Mouse (Mus musculus) subcutaneous adipose tissue, adult 2 months (tissue): ENCODE measurements around the gene Plin1. TPM values are rescaled to one million over a fixed set of nuclear protein-coding genes. Genes with fewer than 3 reads are reported as not detected.

Experiments
- polyA plus RNA-seq: library from polyadenylated mRNA; depleted of rRNA; stranded (reverse); fragments of >200 nt; gene quantifications from 2 replicates; pipeline ENCODE4 v1.2.3, GENCODE M21; 2012; ENCODE audit warnings: low replicate concordance; rRNA removed

Gene Plin1
- 917 and 2,535 TPM in 2 replicates for polyA plus RNA-seq

GRCm38 (mm10) chr7:79732622-79733021 is at the start of gene Plin1:
TSS of gene Plin1 (minus strand) at chr7:79732903.

GRCm38 (mm10) chr7:79742659-79743536 is 10.2 kb upstream of the Plin1 start, which contains the start of the genes Pex11a and Wdr93:
TSS of gene Pex11a (minus strand) at chr7:79743131.
TSS of gene Wdr93 (plus strand) at chr7:79743163.

GRCm38 (mm10) chr7:79715187-79715981 is 17.3 kb downstream of the Plin1 start, which contains the start of gene Kif7:
TSS of gene Kif7 (minus strand) at chr7:79715720.

Other genes with a start within 250 kb of the Plin1 start
- 0.10 and 0.27 TPM in 2 replicates for gene Rhcg, start 115.2 kb downstream of the Plin1 start, polyA plus RNA-seq
- gene Ticrr, start 72.7 kb downstream of the Plin1 start, polyA plus RNA-seq: 0.21 and 1.5 TPM in 2 replicates
- gene Kif7, start 17.2 kb downstream of the Plin1 start, polyA plus RNA-seq: 4.2 and 7.4 TPM in 2 replicates
- 41.8 and 75.1 TPM in 2 replicates for gene Pex11a, start 10.2 kb upstream of the Plin1 start, polyA plus RNA-seq
- 3.0 and 10.0 TPM in 2 replicates for gene Wdr93, start 10.3 kb upstream of the Plin1 start, polyA plus RNA-seq
- gene Mesp1, start 60.9 kb upstream of the Plin1 start, polyA plus RNA-seq: 0.32 TPM in 1 of 2 replicates, not detected in the other
- gene Mesp2, start 77.8 kb upstream of the Plin1 start, polyA plus RNA-seq: 0.21 and 0.42 TPM in 2 replicates
- 69.4 and 575 TPM in 2 replicates for gene Anpep, start 128.2 kb upstream of the Plin1 start, polyA plus RNA-seq
- 14.5 and 18.6 TPM in 2 replicates for gene Ap3s2, start 187.7 kb upstream of the Plin1 start, polyA plus RNA-seq
- gene Arpin, start 202.5 kb upstream of the Plin1 start, polyA plus RNA-seq: 12.5 and 22.2 TPM in 2 replicates